Mouse (Mus musculus): ENCODE measurements around the gene Myb.

Myb gene

DNA sequence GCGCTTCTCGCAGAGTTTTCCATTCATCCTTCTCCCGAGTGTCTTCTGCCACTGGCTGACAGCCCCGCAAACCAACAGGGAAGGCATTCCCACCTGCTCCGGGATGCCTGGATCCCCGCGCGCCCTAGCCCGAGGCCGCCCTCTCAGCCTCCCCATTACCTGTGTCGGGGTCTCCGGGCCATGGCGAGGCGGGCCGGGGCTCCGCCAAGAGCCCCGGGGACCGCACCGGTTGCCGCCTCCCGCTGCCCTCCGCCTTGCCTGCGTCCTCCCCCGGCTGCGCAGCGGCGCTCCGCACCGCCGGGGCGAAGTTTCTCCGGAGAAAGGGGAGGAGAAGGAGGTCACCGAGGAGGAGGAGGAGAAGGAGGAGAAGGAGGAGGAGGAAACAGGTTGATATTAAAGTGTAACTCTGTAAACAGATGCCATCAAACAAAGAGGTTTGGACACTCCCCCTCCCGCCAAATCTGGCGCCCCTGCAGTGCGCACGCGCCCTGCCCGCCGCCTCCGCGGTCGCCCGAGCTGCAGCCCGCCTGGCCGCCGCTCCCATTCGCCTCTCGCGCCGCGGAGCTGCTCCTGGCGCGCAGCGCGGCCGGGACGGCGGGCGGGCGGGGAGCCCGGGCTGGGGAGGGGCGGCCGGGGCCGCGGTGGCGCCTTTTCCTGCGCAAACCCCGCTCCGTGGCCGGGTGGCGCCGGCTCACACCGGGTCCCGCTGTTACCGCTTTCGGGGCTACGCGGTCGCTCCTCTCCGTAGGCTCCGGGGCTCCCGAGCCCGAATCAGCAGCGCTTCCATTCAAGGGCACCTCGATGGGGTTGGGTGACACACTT lies at the start of gene Myb:
Myb (minus strand) TSS at position 448 of the 822 bp plus-strand sequence.
- peak; percentile 92 for DNase-seq

DNA sequence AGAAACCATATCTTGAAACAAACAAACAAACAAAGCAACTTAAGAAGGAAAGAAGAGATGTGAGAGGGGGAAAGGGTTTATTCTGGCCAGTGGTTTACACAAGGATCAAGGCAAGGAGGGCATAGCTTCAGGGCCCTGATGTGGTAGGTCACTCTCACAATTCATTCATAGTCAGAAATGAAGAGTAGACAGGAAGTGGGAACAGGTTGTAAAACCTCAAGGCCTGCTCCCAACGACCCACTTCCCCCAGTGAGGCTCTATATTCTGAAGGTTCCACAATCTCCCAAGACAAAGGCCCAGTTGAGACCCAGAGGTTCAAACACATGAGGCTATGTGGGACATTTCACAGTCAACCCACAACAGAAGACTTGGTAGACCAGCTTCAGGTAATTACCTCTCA lies 46.6 kb upstream of the Myb start:
- DNase-seq, result peak; percentile 33

DNA sequence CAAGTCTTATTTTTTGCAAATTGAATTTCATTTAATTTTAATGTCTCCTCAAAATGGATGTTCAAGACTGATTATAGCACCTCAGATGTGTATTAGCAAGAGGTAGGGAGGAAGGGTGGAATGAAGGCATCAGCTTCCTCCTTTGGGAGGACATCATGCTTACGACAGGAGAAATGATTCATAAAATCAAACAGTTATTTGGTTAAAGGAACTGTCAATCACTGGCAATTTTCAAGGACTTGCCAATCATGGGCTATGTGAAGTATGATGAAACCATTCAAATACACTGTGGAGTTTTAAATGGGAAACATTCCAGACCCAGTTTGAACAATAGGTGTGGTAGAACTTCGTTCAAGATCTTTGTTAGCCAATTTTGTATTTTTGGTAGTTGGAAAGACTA lies 45.4 kb upstream of the Myb start:
- no peak for DNase-seq

DNA sequence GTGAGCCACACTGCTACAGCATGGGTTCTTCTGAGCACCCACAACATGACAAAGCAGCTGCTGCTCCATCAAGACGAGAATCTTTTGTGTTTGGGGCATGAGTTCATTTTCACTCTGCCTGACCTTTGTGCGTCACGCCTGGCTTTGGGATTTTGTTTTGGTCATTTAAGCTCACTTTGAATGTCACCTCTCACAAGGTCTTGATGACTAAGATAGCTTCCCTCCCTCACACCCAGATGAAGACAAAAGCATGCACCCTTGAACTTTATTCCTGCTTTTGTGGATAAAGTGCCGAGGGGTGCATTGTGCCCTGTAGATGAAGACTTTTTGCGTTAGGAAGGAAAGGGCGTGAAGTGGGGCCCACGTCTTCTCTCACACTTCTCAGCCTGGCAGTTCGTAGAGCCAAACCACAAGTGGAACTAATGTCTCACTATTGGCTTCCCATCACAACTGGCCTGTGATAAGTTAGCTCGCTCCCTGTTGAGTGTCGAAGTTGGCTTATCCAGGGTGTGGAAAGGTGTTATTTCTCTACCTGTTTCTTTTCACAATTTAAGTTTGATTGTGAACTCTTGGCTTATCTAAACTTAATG lies 43.8 kb upstream of the Myb start:
- no peak for DNase-seq

GRCm38 (mm10) chr10:21203886-21204285 lies 43.1 kb upstream of the Myb start:
- peak; percentile 36 for DNase-seq

- DNase-seq, result peak; percentile 14
These were observed 42.7 kb upstream of the Myb start for GRCm38 (mm10) chr10:21203461-21203860.

- DNase-seq, result peak; percentile 15
These were observed 40.0 kb upstream of the Myb start for GRCm38 (mm10) chr10:21200761-21201160.

- DNase-seq, result no peak
These were observed 39.5 kb upstream of the Myb start for GRCm38 (mm10) chr10:21200322-21200721.

GRCm38 (mm10) chr10:21196646-21197116 lies 35.9 kb upstream of the Myb start:
- DNase-seq, result peak; percentile 78

DNA sequence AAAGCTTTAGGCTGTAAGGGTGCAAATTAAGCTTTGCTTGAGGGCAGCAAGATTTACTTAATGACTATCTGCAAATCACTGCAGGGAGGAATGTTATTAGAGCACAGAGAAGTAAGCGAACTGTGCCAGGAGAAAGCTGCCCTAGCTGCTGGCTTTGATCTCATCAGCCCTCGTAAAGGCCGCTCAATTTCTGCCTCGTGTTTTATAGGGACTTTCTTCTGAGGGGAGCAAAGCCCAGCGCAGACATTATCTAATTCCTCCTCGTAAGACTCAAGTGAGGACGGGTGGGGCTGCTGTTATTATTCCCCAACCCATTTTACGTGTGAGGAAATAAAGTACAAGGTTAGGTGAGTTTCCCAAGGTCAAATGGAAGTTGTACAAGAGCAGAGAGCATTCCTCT lies 34.8 kb upstream of the Myb start:
- no peak for DNase-seq

DNA sequence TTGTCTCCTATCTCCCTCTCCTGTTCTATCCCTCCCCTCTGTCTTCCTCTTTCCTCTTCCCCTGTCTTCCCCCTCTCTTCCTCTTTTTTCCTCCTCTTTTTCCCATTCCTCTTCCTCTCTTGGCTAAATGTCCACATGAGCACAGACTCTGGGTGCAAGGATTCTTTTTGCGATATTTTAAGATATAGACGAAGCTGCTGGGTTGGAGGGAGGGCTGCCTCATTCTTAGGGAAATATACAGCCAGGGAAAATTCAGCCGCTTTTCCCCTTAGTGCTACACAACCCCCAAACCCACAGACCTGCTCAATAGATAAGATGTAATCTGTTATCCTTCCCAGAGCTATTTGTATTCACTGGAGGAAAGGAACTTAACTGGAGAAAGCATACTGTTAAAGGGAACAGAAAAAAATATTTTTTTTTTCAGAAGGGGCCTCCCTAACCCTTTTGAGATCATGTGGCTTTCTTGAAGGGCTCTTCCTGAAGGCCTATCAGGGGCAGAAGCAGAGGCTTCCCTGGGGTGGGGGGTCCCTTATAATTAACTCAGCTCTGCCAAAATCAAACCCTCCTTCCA lies 33.2 kb upstream of the Myb start:
- no peak for DNase-seq

DNA sequence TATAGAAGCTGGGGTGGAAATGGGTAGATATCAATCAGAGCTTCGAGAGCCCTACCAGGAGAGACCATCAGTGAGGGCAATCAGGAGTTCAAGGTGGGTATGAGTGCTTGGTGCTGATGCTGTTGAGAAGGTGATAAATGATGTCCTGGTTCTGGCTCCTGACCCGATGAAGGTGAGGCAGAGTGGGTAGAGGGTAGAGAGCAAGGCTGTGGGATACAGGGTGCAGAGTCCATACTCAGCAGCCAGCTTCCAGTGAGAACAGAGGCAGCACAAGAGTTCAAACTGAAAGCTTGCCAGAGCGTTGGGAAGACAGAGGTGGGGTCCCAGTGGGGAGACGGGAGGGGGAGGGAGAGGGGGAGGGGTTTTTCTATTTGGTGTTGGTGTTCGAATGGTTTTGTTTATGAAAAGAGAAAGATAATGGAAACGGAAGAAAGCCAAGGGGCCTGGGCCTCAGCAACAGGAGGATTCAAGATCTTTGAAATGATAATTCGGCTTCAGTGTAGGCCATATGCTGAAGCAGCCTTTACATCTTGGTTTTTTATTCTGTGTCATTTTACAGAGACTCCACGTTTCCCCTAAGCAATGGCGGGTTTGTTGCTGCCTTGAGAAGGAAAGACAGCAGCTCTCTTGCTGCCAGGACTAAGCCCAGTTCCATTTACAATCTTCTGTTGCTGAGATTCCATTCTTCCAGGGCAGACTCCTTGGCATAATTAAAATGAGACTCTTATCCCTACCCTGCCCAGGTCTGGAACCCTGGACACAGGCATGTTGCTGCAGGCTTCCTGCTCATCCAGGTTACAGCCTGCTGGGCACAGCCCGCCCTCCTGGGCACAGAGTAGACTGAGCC lies 32.5 kb upstream of the Myb start:
- DNase-seq, result peak; percentile 37

GRCm38 (mm10) chr10:21192436-21192835 lies 31.7 kb upstream of the Myb start:
- peak; percentile 42 for DNase-seq

GRCm38 (mm10) chr10:21189756-21190397 lies 29.1 kb upstream of the Myb start:
- DNase-seq, result no peak

DNA sequence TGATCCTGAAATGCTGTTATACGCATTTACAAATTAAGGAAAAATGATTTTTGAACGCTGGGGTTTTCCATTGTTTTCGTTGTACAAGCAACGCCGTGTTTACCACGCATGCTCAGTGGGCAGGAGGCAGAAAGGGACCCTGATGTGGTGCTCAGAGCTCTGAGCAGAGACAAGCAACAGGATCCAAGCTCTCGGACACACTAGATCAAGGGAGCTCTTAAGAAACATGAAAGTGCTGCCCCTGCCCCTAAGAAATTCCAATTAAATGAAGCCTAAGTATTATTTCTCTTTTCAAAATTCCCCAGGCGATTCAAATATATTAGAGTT lies 28.5 kb upstream of the Myb start:
- DNase-seq, result no peak

- DNase-seq, result peak; percentile 80
These were observed 27.9 kb upstream of the Myb start for GRCm38 (mm10) chr10:21188564-21189274.

DNA sequence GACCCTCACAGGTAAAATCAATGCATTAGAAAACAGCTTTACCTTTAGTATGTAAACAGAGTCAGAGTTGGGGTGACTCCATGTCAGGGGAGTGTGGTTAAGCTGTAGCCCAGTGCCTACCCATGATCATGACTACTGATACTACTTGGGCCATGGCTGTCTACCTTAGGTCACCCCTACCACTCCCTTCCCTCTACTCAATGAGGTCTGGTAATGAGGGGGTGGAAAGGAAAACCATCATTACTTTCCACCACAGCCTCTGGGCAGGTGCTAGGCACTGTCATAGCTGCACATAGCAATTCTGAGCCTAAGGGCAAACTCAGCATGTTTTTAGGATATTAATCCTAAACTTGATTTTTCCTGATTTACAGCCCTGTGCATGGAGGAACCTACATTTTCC lies 27.1 kb upstream of the Myb start:
- DNase-seq, result no peak

GRCm38 (mm10) chr10:21186733-21187132 lies 25.9 kb upstream of the Myb start:
- peak; percentile 76 for DNase-seq

- peak; percentile 51 for DNase-seq
These were observed 17.9 kb upstream of the Myb start for GRCm38 (mm10) chr10:21178711-21179110.

GRCm38 (mm10) chr10:21178281-21178680 lies 17.5 kb upstream of the Myb start:
- DNase-seq, result peak; percentile 41

GRCm38 (mm10) chr10:21172650-21173200 lies 11.9 kb upstream of the Myb start:
- no peak for DNase-seq

GRCm38 (mm10) chr10:21168466-21168865 lies 7.7 kb upstream of the Myb start:
- no peak for DNase-seq

Data from thymus, postnatal 14 days (tissue).